Mouse (Mus musculus) lung, adult 2 months (tissue): ENCODE measurements around the gene Bcl2. TPM values are rescaled to one million over a fixed set of nuclear protein-coding genes. Genes with fewer than 3 reads are reported as not detected.
A peak's percentile ranks its signal among the peaks of the same experiment; 100 is the strongest.
"Not testable (repeated sequence)": the region's sequence is repeated elsewhere in the genome, so short reads cannot be mapped to it uniquely, and the experiment has no call there.

Source experiments
- DNase-seq: peaks from one replicate; pipeline ENCODE4 v3.0.0; 2022
- H3K4me1 ChIP-seq: fragments of 200-500 bp; 2 replicates; pipeline ENCODE4 v1.6.1; 2011; ENCODE audit warnings: low read length; ENCODE audit not compliant: control insufficient read depth, insufficient read depth
- H3K4me3 ChIP-seq: fragments of 200-500 bp; replicated peaks from 2 replicates; pipeline ENCODE3; 2011; ENCODE audit warnings: low read depth, mild to moderate bottlenecking, control low read depth, low read length; ENCODE audit errors: extremely low read depth
- CTCF ChIP-seq: fragments of 200-500 bp; IDR thresholded peaks from 2 replicates; pipeline ENCODE4 v1.5.1; 2011; ENCODE audit warnings: mild to moderate bottlenecking, low read length, control low read depth; ENCODE audit not compliant: insufficient read depth
- POLR2A ChIP-seq: fragments of 200-500 bp; IDR thresholded peaks from 2 replicates; pipeline ENCODE4 v1.6.1; 2011; ENCODE audit warnings: low read depth, mild to moderate bottlenecking, control low read depth, low read length, borderline replicate concordance; ENCODE audit errors: extremely low read depth
- WGBS: fragments of 180-500 bp; shearing (Covaris S2); methylation state at CpG from one replicate; pipeline ENCODE4 v1.1.7; 2018; 5-methylcytosine and 5-hydroxymethylcytosine counted together
- polyA plus RNA-seq: library from polyadenylated mRNA; depleted of rRNA; stranded (reverse); fragments of >200 nt; gene quantifications from 2 replicates; pipeline ENCODE4 v1.2.3, GENCODE M21; 2012

Bcl2 gene
- polyA plus RNA-seq, 1 experiment: 3.8 TPM

DNA sequence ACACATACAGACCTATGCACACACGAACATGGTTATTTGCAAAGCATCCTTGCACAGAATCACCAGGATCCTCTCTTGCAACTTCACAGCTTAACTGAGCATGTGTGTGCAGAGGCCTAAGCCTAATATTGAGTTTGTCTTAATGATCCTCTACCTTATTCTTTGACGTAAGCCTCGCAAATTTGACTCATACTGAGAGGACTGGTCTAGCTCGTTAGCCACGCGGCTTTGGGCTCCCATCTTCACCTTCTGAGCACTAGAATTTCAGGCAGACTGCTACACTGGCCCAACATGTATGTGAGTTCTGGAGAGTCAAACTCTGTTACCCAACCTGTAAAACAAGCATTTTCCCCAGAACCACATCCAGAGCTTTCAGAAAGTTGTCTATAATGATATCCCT lies 28.9 kb upstream of the Bcl2 start:
- no peak for TF ChIP-seq CTCF
- no peak for TF ChIP-seq POLR2A
- DNase-seq: no peak
- Histone ChIP-seq H3K4me1 (no peaks in the 10 kb centered on the region), H3K4me3 (no peak overlapping the region)
- 92% methylated on average over 6 of the region's 6 CpGs for WGBS

DNA sequence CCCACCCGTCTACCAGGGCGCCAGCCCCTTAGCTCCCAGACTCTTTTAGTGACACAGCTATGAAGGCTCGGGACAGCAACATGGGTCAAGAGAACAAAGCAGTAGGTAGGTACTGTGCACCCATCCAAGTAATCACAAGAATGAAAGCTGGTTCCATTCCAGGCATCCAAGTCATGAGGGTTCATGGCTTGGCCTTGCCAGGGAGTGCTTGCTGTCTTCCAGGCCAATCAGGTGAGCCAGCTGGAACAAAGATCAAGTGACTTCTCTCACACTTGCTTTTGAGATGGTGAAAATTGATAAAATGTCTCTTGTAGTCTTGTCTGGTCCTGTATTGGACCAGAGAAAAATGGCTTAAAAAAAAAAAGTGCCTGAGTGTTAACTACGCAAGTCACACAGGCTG lies 26.7 kb upstream of the Bcl2 start:
- Histone ChIP-seq H3K4me3 (no peak overlapping the region), H3K4me1 (no peaks in the 10 kb centered on the region)
- no peak for TF ChIP-seq CTCF
- WGBS: 95% methylated on average over 4 of the region's 4 CpGs
- no peak for DNase-seq

DNA sequence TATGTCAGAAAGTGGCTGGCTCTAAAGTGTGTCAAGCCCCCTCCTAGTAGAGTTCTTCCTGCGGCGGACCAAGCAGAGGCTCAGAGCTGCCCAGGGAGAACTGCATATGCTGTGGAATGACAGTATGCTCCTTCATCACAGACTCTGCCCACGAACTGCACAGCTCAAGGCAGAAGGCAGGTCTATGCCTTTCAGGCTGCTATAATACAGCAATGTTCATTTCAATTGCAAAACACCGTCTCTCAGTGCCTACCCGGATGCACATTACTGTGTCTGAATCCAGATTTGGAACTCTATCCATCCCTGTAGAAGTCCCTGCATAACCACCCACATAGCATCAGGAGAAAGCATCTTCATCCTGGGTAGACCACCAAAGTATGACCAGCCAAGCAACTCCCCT lies 25.7 kb upstream of the Bcl2 start:
- WGBS: 91% methylated on average over 5 of the region's 5 CpGs
- TF ChIP-seq POLR2A: no peak
- TF ChIP-seq CTCF: no peak
- DNase-seq: no peak
- Histone ChIP-seq H3K4me3 (no peak overlapping the region), H3K4me1 (no peaks in the 10 kb centered on the region)

DNA sequence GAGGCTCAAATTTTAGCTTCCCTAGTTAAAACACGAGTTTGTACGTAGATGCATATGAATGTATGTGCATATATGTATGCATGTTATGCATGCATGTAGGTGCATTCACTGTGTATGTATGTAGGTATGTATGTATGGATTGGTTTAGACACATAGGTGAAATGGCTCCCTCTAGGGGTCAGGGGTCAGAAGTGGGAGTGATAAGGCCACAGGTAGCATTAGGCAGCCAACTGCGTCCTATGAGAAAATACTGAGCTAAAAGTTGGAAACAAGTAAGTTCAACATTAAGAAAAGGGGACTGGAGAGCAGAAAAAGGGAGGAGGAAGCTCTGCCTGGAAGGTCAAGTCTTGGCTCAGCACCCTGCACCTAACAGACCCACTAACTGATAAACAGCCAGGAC lies 24.0 kb upstream of the Bcl2 start:
- WGBS: 83% methylated on average over 3 of the region's 3 CpGs
- no peak for TF ChIP-seq POLR2A
- peak; percentile 41; the same call in 1 of the 2 replicates for TF ChIP-seq CTCF
- Histone ChIP-seq H3K4me1 (no peaks in the 10 kb centered on the region), H3K4me3 (no peak overlapping the region)
- no peak for DNase-seq

DNA sequence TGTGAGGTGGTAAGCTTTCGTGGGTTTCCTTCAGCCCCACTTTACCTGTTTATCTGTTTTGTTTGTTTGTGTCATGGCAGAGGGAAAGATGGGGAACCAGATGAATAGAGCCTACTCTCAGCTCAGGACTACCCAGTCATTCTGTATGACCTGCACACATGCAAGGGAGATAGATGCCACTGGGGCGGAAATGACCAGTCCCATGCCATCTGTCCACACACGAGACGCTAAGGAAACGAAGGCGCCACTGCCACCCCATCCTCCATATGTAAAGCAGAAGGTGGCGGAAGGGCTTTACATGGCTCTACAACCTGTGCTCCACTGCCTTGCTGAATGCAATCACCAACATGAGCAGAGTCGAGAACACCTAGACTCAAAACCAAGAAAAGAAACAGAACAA lies 22.1 kb upstream of the Bcl2 start:
- Histone ChIP-seq H3K4me1 (no peaks in the 10 kb centered on the region), H3K4me3 (no peak overlapping the region)
- DNase-seq: no peak
- TF ChIP-seq POLR2A: no peak
- TF ChIP-seq CTCF: no peak
- WGBS: 93% methylated on average over 8 of the region's 8 CpGs

DNA sequence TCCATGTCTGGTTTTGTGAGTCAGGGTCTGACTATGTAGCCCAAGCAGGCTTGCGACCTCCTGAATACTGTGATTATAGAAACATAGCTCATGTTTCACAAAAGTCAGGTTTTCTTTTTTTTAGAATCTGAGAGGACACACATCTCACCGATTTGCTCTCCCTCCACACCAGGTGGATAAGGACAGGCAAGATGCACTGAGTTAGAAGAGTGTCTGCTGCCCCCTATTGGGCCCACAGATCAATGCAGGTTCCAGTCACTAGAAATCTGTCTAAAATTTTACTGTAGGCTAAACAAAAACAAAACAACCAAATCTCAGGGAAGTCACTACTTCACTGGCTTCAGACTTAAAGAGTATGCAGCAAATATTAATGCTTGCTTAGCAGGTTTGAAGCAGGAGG lies 21.5 kb upstream of the Bcl2 start:
- TF ChIP-seq POLR2A (no peak), CTCF (peak; percentile 69)
- 54% methylated on average over 2 of the region's 2 CpGs for WGBS
- Histone ChIP-seq H3K4me3 (no peak overlapping the region), H3K4me1 (no peaks in the 10 kb centered on the region)
- DNase-seq: no peak

DNA sequence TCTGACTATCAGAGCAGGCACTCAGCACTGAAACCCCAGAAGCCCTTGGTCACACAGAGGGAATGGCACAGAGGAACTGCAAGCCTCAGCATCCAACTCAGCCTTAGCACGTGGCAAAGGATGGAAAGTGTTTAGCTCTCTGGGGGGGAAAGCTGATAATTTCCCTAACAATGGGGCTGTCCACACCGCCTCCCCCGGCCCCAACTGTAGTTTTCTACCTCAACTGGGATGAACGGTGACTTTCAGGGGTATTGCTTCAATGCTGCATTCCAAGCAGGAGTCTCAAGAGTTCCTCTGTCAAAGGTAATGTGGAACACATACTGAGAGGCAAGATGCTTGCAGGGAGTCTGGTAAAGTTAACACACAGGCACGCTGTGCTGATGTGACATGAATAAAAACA lies 8.0 kb upstream of the Bcl2 start:
- 66% methylated on average over 5 of the region's 5 CpGs for WGBS
- no peaks in the 10 kb centered on the region for H3K4me1 ChIP-seq
- H3K4me3 ChIP-seq: no peak overlapping the region
- TF ChIP-seq POLR2A: no peak
- TF ChIP-seq CTCF: no peak
- no peak for DNase-seq

DNA sequence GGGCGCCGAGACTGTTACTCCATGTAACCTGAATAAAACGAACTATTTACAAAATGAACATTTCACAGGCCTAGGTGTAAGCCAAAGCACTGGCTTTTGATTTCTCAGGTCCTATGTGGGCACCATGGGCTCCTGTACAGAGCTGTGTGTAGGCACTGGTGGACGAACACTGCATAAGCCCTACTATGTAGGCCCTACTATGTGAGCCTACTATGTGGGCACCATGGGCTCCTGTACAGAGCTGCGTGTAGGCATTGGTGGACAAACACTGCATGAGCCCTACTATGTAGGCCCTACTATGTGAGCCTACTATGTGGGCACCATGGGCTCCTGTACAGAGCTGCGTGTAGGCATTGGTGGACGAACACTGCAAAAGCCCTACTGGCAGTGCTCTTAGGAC lies 3.7 kb upstream of the Bcl2 start:
- H3K4me1 ChIP-seq, DNase-seq, H3K4me3 ChIP-seq: not testable (repeated sequence)
- WGBS: 62% methylated on average over 7 of the region's 7 CpGs

DNA sequence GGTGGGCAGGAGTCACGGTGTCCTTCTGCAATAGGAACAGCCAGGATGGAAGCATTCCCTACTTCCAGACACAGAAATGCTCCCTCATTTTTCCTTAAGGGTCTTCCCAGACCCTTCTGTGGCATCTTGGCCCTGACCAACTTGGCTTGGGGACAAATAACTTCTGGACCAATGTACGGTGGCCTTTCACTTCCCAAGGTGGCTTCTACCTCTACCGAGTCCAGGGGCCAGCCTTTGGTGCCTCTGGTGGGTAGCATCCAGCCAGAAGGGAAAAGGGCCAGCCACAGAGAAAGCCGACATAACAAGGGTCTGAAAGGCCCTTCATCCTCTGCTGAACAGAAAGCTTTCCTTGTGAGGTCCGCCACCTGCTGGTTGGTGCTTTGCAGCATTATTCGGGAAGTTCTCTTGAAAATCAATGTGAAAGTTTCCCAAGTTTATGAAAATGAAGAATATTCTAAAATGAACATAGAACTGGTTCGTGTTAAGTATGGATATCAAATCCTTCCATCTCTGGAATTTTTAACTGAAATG lies 3.1 kb upstream of the Bcl2 start:
- H3K4me3 ChIP-seq: no peak overlapping the region

DNA sequence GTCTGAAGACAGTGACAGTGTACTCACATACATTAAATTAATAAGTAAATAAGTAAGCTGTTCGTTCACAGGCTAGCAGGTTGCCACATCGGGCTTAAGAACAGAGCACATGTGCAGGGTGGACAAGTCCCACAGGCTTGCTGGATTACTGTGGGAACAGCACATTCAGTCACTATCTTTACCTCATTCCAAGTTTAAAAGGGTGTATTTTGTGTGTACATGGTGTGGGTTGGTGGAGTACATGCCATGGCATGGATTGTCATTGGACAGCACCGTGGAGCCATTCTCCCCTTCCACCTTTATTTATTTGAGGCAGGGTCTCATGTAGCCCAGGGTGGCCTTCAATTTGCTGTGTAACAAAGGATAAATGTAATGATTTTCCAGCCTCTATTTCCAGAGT lies 2.1 kb upstream of the Bcl2 start:
- 85% methylated on average over 3 of the region's 3 CpGs for WGBS
- TF ChIP-seq POLR2A: no peak
- TF ChIP-seq CTCF: no peak
- no peak for DNase-seq

More for the DNA sequence above, 3.1 kb upstream of the Bcl2 start:
- H3K4me1 ChIP-seq: no peaks in the 10 kb centered on the region; the same call in none of the 2 replicates
- WGBS: 29% methylated on average over 7 of the region's 7 CpGs
- DNase-seq: peak; percentile 57
- TF ChIP-seq POLR2A (no peak), CTCF (peak; percentile 80)

More for the DNA sequence above, 2.1 kb upstream of the Bcl2 start:
- H3K4me1 ChIP-seq: peaks cover 3% of the 10 kb centered on the region
- no peak overlapping the region for H3K4me3 ChIP-seq
